Mouse (Mus musculus): ENCODE data around the gene Vezt. TPM values are rescaled to one million over a fixed set of nuclear protein-coding genes. Genes with fewer than 3 reads are reported as not detected.
A peak's percentile ranks its signal among the peaks of the same experiment; 100 is the strongest.

The Vezt gene
- polyA plus RNA-seq, 1 experiment from 2014 or later = 32.3 TPM

DNA sequence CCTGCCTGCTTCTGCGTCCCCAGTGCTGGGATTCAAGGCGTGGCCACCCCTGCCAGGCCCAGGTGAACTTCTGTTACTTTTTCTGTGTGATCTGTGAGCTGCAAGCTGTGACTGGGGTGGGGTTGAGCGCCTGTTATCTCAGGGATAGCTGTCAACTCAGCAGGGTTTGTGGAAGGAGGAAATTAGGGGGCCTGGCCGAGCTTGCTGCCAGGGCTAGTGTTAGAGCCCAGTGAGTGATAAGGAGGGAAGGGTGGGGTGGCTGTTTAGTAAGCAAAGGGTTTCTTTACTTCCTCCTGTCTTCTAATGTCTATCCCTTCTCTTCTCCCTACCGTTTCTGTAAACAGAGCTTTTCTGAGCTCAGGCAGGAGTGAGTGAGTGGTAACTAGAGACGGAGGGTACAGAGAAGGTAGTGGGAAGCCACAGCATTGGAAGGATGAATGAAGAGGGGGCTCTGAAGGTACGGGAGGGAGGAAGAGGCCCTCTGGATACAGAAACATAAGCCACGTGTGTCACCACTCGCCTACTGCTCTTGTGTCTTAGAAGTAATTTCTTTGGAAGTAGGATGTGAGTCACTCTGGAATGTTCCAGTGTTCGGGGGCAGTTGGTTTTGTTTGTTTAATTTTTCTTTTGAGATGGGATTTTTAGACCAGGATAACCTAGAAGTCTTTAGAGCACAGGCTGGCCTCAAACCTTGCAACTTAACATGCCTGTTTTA is 12.4 kb upstream of the Vezt start:
- WGBS = 46% methylated on average over 10 of the region's 10 CpGs
- no peak overlapping the region for H3K9ac ChIP-seq (ENCODE audit: low read length)
- H3K4me1 ChIP-seq (ENCODE audit: control insufficient read depth, insufficient read depth, low read length) = no peaks in the 10 kb centered on the region
- peaks cover 2% of the 10 kb centered on the region; the same call in 1 of the 2 replicates for H3K36me3 ChIP-seq (ENCODE audit: control insufficient read depth, insufficient read depth, low read length)
- ATAC-seq (ENCODE audit: insufficient number of reproducible peaks, low FRiP score, low TSS enrichment, low read depth) (no peak), DNase-seq (ENCODE audit: low spot score) (no peak)
- no peak overlapping the region; the same call in 1 of the 2 replicates for H3K27ac ChIP-seq (replicated peaks; ENCODE audit: low read depth, low read length)
- H3K4me2 ChIP-seq (ENCODE audit: low read depth, severe bottlenecking) = no peak overlapping the region
- H3K4me3 ChIP-seq (ENCODE audit: low read depth, low read length) = no peak overlapping the region
- H3K27me3 ChIP-seq (ENCODE audit: control insufficient read depth, insufficient read depth, low read length) = no peaks in the 10 kb centered on the region
- no peaks in the 10 kb centered on the region for H3K9me3 ChIP-seq (ENCODE audit: control insufficient read depth, low read length)

DNA sequence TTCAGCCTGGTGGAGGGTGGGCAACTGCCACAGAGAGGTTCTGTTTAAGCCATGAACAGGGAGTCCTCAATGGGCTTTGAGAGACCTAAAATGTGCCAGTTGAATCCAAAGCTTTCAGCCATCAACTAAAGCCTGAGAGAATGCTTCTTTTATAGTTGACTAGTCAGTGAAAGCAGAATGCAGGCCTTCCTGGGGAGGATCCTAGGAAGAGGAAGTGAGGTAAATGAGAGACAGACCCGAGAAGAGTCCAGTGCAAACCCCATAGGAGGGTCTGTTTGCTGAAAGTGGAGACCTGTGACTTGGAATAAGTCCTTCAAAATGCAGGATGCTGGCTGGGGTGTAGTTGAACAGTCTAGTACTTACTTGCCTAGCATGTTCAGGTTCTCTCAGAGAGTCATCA is 11.4 kb upstream of the Vezt start:
- H3K9ac ChIP-seq (ENCODE audit: low read length) = no peak overlapping the region
- no peak overlapping the region for H3K4me2 ChIP-seq (ENCODE audit: low read depth, severe bottlenecking)
- no peak overlapping the region for H3K27ac ChIP-seq (replicated peaks; ENCODE audit: low read depth, low read length)
- H3K9me3 ChIP-seq (ENCODE audit: control insufficient read depth, low read length) = no peaks in the 10 kb centered on the region
- DNase-seq (ENCODE audit: low spot score) (no peak), ATAC-seq (ENCODE audit: insufficient number of reproducible peaks, low FRiP score, low TSS enrichment, low read depth) (no peak)
- WGBS = 71% methylated on average over 1 of the region's 1 CpGs
- no peaks in the 10 kb centered on the region for H3K4me1 ChIP-seq (ENCODE audit: control insufficient read depth, insufficient read depth, low read length)
- peaks cover 2% of the 10 kb centered on the region; the same call in 1 of the 2 replicates for H3K36me3 ChIP-seq (ENCODE audit: control insufficient read depth, insufficient read depth, low read length)
- H3K4me3 ChIP-seq (ENCODE audit: low read depth, low read length) = no peak overlapping the region
- no peaks in the 10 kb centered on the region for H3K27me3 ChIP-seq (ENCODE audit: control insufficient read depth, insufficient read depth, low read length)

- no peak for ATAC-seq (ENCODE audit: insufficient number of reproducible peaks, low FRiP score, low TSS enrichment, low read depth)
- no peaks in the 10 kb centered on the region for H3K4me1 ChIP-seq (ENCODE audit: control insufficient read depth, insufficient read depth, low read length)
- no peak for DNase-seq (ENCODE audit: low spot score)
- H3K27me3 ChIP-seq (ENCODE audit: control insufficient read depth, insufficient read depth, low read length) = no peaks in the 10 kb centered on the region
- no peak overlapping the region for H3K4me2 ChIP-seq (ENCODE audit: low read depth, severe bottlenecking)
- no peaks in the 10 kb centered on the region for H3K9me3 ChIP-seq (ENCODE audit: control insufficient read depth, low read length)
- no peak overlapping the region for H3K9ac ChIP-seq (ENCODE audit: low read length)
- H3K36me3 ChIP-seq (ENCODE audit: control insufficient read depth, insufficient read depth, low read length) = peaks cover 2% of the 10 kb centered on the region; the same call in 1 of the 2 replicates
- no peak overlapping the region for H3K4me3 ChIP-seq (ENCODE audit: low read depth, low read length)
- WGBS = 93% methylated on average over 13 of the region's 13 CpGs
- H3K27ac ChIP-seq (replicated peaks; ENCODE audit: low read depth, low read length) = no peak overlapping the region
Measured at GRCm38 (mm10) chr10:94045301-94045700, 9.7 kb upstream of the Vezt start.

DNA sequence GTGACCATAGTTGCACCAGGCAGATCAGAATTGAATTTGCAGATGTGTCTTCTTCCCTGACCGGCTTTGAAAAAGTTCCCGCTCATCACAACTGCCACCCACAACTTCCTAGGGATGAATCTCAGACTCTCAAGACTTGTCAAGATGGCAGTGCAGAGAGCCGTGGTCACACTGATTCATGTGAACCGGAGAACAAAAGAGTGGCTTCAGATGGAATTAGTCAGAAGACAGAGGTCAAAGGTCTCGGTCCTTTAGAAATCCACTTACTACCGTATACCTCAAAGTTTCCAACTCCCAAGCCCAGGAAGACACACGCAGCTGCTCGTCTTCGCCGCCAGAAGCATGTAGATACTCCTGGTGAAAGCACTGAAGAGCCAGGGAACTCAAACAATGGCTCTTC is 8.3 kb upstream of the Vezt start:
- Histone ChIP-seq H3K27me3 (ENCODE audit: control insufficient read depth, insufficient read depth, low read length) (no peaks in the 10 kb centered on the region), H3K9me3 (ENCODE audit: control insufficient read depth, low read length) (no peaks in the 10 kb centered on the region), H3K9ac (ENCODE audit: low read length) (no peak overlapping the region), H3K4me3 (ENCODE audit: low read depth, low read length) (no peak overlapping the region), H3K36me3 (ENCODE audit: control insufficient read depth, insufficient read depth, low read length) (peaks cover 2% of the 10 kb centered on the region; the same call in 1 of the 2 replicates), H3K27ac (replicated peaks; ENCODE audit: low read depth, low read length) (no peak overlapping the region), H3K4me1 (ENCODE audit: control insufficient read depth, insufficient read depth, low read length) (no peaks in the 10 kb centered on the region), H3K4me2 (ENCODE audit: low read depth, severe bottlenecking) (no peak overlapping the region)
- DNase-seq (ENCODE audit: low spot score) = no peak
- 83% methylated on average over 10 of the region's 10 CpGs for WGBS
- ATAC-seq (ENCODE audit: insufficient number of reproducible peaks, low FRiP score, low TSS enrichment, low read depth) = no peak

- H3K4me3 ChIP-seq (ENCODE audit: low read depth, low read length) = no peak overlapping the region
- no peak overlapping the region for H3K4me2 ChIP-seq (ENCODE audit: low read depth, severe bottlenecking)
- H3K9ac ChIP-seq (ENCODE audit: low read length) = no peak overlapping the region
- ATAC-seq (ENCODE audit: insufficient number of reproducible peaks, low FRiP score, low TSS enrichment, low read depth) (no peak), DNase-seq (ENCODE audit: low spot score) (no peak)
- H3K4me1 ChIP-seq (ENCODE audit: control insufficient read depth, insufficient read depth, low read length) = peaks cover 2% of the 10 kb centered on the region; the same call in 1 of the 2 replicates
- WGBS = 74% methylated on average over 7 of the region's 7 CpGs
- H3K9me3 ChIP-seq (ENCODE audit: control insufficient read depth, low read length) = no peaks in the 10 kb centered on the region
- H3K27ac ChIP-seq (replicated peaks; ENCODE audit: low read depth, low read length) = no peak overlapping the region
- H3K27me3 ChIP-seq (ENCODE audit: control insufficient read depth, insufficient read depth, low read length) = no peaks in the 10 kb centered on the region
- no peaks in the 10 kb centered on the region for H3K36me3 ChIP-seq (ENCODE audit: control insufficient read depth, insufficient read depth, low read length)
Measured at GRCm38 (mm10) chr10:94038366-94039260, 3.0 kb upstream of the Vezt start.

GRCm38 (mm10) chr10:94037596-94037995 is 2.0 kb upstream of the Vezt start:
- DNase-seq (ENCODE audit: low spot score) (no peak), ATAC-seq (ENCODE audit: insufficient number of reproducible peaks, low FRiP score, low TSS enrichment, low read depth) (no peak)
- WGBS = 80% methylated on average over 4 of the region's 4 CpGs
- Histone ChIP-seq H3K4me2 (ENCODE audit: low read depth, severe bottlenecking) (0 out of 2 replicates have a peak overlapping the region, but pooled peaks have one; percentile 44), H3K27ac (replicated peaks; ENCODE audit: low read depth, low read length) (no peak overlapping the region), H3K4me3 (ENCODE audit: low read depth, low read length) (no peak overlapping the region), H3K9ac (ENCODE audit: low read length) (no peak overlapping the region), H3K4me1 (ENCODE audit: control insufficient read depth, insufficient read depth, low read length) (peaks cover 2% of the 10 kb centered on the region; the same call in 1 of the 2 replicates), H3K9me3 (ENCODE audit: control insufficient read depth, low read length) (no peaks in the 10 kb centered on the region), H3K36me3 (ENCODE audit: control insufficient read depth, insufficient read depth, low read length) (no peaks in the 10 kb centered on the region), H3K27me3 (ENCODE audit: control insufficient read depth, insufficient read depth, low read length) (no peaks in the 10 kb centered on the region)

DNA sequence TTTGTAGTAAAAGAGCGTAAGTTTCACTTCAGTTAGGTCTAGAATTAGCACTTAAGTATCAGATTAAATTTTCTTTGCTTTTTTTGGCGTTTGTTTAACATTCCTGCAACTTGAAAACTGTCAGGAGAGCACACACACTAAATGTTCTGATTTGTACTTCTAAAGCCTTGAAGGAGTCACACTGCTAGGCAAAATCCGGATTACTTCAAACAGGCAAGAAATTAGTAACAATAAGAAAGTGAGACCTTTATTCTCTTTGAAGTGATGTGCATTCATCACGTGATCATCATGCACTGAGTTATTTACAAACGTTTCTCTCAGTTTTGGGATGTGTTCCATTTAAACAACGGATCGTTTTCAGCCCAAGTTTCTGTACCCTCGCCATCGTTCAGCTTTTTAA is 1.6 kb upstream of the Vezt start:
- Histone ChIP-seq H3K27ac (replicated peaks; ENCODE audit: low read depth, low read length) (no peak overlapping the region), H3K27me3 (ENCODE audit: control insufficient read depth, insufficient read depth, low read length) (no peaks in the 10 kb centered on the region), H3K9ac (ENCODE audit: low read length) (no peak overlapping the region), H3K4me2 (ENCODE audit: low read depth, severe bottlenecking) (peak overlapping the region; percentile 44), H3K9me3 (ENCODE audit: control insufficient read depth, low read length) (no peaks in the 10 kb centered on the region), H3K36me3 (ENCODE audit: control insufficient read depth, insufficient read depth, low read length) (no peaks in the 10 kb centered on the region), H3K4me3 (ENCODE audit: low read depth, low read length) (peak overlapping the region; percentile 85; the same call in 1 of the 2 replicates), H3K4me1 (ENCODE audit: control insufficient read depth, insufficient read depth, low read length) (peaks cover 2% of the 10 kb centered on the region; the same call in 1 of the 2 replicates)
- WGBS = 51% methylated on average over 9 of the region's 9 CpGs
- ATAC-seq (ENCODE audit: insufficient number of reproducible peaks, low FRiP score, low TSS enrichment, low read depth) = no peak
- DNase-seq (ENCODE audit: low spot score) = no peak

DNA sequence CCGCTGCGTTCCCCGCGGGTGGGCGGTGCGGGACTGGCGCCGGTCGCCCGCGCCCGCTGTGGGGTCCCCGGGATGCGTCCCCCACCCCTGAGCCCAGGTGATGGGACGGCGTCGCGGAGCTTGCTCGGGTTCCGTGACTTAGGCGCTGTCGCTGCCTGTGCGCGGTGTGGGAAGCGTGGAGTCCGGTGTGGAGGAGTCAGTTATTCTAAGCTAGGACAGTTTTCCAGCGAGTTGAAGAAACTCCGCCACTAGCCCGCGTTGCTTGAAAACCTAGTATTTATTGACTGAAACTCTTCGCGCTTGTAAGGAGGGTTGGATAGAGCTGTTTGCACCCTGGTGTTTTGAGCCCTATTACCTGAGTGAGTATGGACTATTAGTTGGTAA is 750 bp upstream of the Vezt start:
- H3K9ac ChIP-seq (ENCODE audit: low read length) = peak overlapping the region; percentile 88
- H3K27me3 ChIP-seq (ENCODE audit: control insufficient read depth, insufficient read depth, low read length) = no peaks in the 10 kb centered on the region
- ATAC-seq (ENCODE audit: insufficient number of reproducible peaks, low FRiP score, low TSS enrichment, low read depth) (peak; percentile 40; the same call in 1 of the 2 replicates), DNase-seq (ENCODE audit: low spot score) (no peak)
- WGBS = under 1% methylated on average over 32 of the region's 32 CpGs
- H3K36me3 ChIP-seq (ENCODE audit: control insufficient read depth, insufficient read depth, low read length) = no peaks in the 10 kb centered on the region
- peak overlapping the region; percentile 44 for H3K4me2 ChIP-seq (ENCODE audit: low read depth, severe bottlenecking)
- H3K9me3 ChIP-seq (ENCODE audit: control insufficient read depth, low read length) = no peaks in the 10 kb centered on the region
- H3K4me3 ChIP-seq (ENCODE audit: low read depth, low read length) = peak overlapping the region; percentile 85
- peaks cover 2% of the 10 kb centered on the region; the same call in 1 of the 2 replicates for H3K4me1 ChIP-seq (ENCODE audit: control insufficient read depth, insufficient read depth, low read length)
- H3K27ac ChIP-seq (replicated peaks; ENCODE audit: low read depth, low read length) = no peak overlapping the region; the same call in 1 of the 2 replicates
